Mouse (Mus musculus): ENCODE data around the gene Sar1b. TPM values are rescaled to one million over a fixed set of nuclear protein-coding genes. Genes with fewer than 3 reads are reported as not detected.

Sar1b gene
- polyA plus RNA-seq, 2 experiments, result 55.1 to 117 TPM

DNA sequence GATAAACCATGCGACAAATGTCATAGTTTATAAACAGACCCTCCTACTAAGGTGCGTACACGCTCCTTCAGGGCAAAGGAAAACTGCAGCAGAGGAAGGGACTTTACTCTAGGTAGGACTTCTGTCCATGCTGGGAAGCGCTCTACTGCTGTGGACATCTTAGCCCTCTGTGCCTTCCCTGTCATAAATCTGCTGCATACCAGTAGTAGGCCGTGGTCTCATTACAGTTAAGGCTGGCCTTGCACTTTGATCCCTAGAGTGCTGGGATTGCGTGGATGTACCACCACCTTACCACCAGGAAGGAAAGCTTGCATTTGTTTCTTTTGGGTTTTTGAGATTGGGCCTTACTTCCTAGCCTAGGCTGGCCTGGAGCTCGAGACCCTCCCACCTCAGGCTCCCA is 27.2 kb downstream of the Sar1b start:
- H3K27ac ChIP-seq (replicated peaks; ENCODE audit: low read depth, low read length), result no peak overlapping the region
- H3K36me3 ChIP-seq (ENCODE audit: control insufficient read depth, insufficient read depth, low read length), result peaks cover 66% of the 10 kb centered on the region
- H3K27me3 ChIP-seq (ENCODE audit: control insufficient read depth, insufficient read depth, low read length), result no peaks in the 10 kb centered on the region
- no peak overlapping the region for H3K9ac ChIP-seq (ENCODE audit: low read depth, low read length, severe bottlenecking)
- ATAC-seq (ENCODE audit: low FRiP score, low read depth) (no peak), DNase-seq (ENCODE audit: low spot score) (no peak)
- no peak overlapping the region for H3K4me3 ChIP-seq (replicated peaks; ENCODE audit: low read length)
- H3K4me2 ChIP-seq (replicated peaks; ENCODE audit: low read depth, low read length, severe bottlenecking), result no peak overlapping the region
- no peaks in the 10 kb centered on the region for H3K4me1 ChIP-seq (ENCODE audit: control insufficient read depth, insufficient read depth, low read length)
- 98% methylated on average over 7 of the region's 7 CpGs for WGBS
- H3K9me3 ChIP-seq (ENCODE audit: control insufficient read depth, low read length), result no peaks in the 10 kb centered on the region
- TF ChIP-seq POLR2A (IDR thresholded peaks at IDR 0.05; ENCODE audit: borderline replicate concordance, extremely low read depth, insufficient read depth, insufficient read length), result no peak

- ATAC-seq (ENCODE audit: low FRiP score, low read depth) (no peak), DNase-seq (ENCODE audit: low spot score) (no peak)
These were observed 32.8 kb downstream of the Sar1b start for GRCm38 (mm10) chr11:51796272-51796671.

DNA sequence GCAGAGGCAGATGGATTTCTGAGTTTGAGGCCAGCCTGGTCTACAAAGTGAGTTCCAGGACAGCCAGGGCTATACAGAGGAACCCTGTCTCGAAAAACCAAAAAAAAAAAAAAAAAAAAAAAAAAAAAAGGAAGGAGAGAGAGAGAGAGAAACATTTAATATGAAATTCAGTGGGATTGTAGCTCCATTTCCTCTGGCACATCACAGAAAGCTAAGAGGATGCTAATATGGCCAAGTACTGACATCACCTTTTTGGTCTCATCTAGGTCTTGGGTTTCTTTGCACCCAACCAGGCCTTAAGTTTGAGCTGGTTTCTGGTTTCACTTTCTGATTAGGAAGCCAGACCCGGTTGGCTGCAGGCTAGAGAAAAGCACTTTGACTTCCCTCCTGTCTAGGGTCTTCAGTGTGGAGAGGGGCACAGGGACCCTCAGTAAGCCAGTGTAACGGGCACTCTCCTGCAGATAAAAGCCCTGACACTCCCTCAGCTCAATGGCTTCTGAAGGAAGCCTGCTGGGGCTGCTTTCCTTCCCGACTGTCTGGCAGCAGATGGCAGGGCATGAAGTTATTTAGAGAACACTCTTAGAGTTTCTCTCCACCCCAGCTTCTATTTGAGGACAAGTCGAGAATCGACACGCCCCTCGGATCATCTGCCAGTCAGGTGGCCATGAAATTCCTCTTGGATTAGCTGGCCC is 37.3 kb downstream of the Sar1b start:
- ATAC-seq (ENCODE audit: low FRiP score, low read depth) (no peak), DNase-seq (ENCODE audit: low spot score) (no peak)
- Histone ChIP-seq H3K27ac (replicated peaks; ENCODE audit: low read depth, low read length) (no peak overlapping the region), H3K27me3 (ENCODE audit: control insufficient read depth, insufficient read depth, low read length) (no peaks in the 10 kb centered on the region), H3K4me3 (replicated peaks; ENCODE audit: low read length) (no peak overlapping the region), H3K4me2 (replicated peaks; ENCODE audit: low read depth, low read length, severe bottlenecking) (no peak overlapping the region), H3K9ac (ENCODE audit: low read depth, low read length, severe bottlenecking) (no peak overlapping the region), H3K4me1 (ENCODE audit: control insufficient read depth, insufficient read depth, low read length) (no peaks in the 10 kb centered on the region), H3K36me3 (ENCODE audit: control insufficient read depth, insufficient read depth, low read length) (no peaks in the 10 kb centered on the region), H3K9me3 (ENCODE audit: control insufficient read depth, low read length) (no peaks in the 10 kb centered on the region)
- TF ChIP-seq POLR2A (IDR thresholded peaks at IDR 0.05; ENCODE audit: borderline replicate concordance, extremely low read depth, insufficient read depth, insufficient read length), result no peak
- WGBS, result 30% methylated on average over 7 of the region's 8 CpGs

More at GRCm38 (mm10) chr11:51796272-51796671, 32.8 kb downstream of the Sar1b start:
- no peaks in the 10 kb centered on the region for H3K27me3 ChIP-seq (ENCODE audit: control insufficient read depth, insufficient read depth, low read length)
- H3K4me2 ChIP-seq (replicated peaks; ENCODE audit: low read depth, low read length, severe bottlenecking), result no peak overlapping the region
- no peak overlapping the region for H3K9ac ChIP-seq (ENCODE audit: low read depth, low read length, severe bottlenecking)
- no peaks in the 10 kb centered on the region for H3K4me1 ChIP-seq (ENCODE audit: control insufficient read depth, insufficient read depth, low read length)
- H3K4me3 ChIP-seq (replicated peaks; ENCODE audit: low read length), result no peak overlapping the region
- H3K36me3 ChIP-seq (ENCODE audit: control insufficient read depth, insufficient read depth, low read length), result peaks cover 14% of the 10 kb centered on the region
- H3K27ac ChIP-seq (replicated peaks; ENCODE audit: low read depth, low read length), result no peak overlapping the region
- H3K9me3 ChIP-seq (ENCODE audit: control insufficient read depth, low read length), result no peaks in the 10 kb centered on the region
- WGBS, result 76% methylated on average over 4 of the region's 4 CpGs
- TF ChIP-seq POLR2A (IDR thresholded peaks at IDR 0.05; ENCODE audit: borderline replicate concordance, extremely low read depth, insufficient read depth, insufficient read length), result no peak

DNA sequence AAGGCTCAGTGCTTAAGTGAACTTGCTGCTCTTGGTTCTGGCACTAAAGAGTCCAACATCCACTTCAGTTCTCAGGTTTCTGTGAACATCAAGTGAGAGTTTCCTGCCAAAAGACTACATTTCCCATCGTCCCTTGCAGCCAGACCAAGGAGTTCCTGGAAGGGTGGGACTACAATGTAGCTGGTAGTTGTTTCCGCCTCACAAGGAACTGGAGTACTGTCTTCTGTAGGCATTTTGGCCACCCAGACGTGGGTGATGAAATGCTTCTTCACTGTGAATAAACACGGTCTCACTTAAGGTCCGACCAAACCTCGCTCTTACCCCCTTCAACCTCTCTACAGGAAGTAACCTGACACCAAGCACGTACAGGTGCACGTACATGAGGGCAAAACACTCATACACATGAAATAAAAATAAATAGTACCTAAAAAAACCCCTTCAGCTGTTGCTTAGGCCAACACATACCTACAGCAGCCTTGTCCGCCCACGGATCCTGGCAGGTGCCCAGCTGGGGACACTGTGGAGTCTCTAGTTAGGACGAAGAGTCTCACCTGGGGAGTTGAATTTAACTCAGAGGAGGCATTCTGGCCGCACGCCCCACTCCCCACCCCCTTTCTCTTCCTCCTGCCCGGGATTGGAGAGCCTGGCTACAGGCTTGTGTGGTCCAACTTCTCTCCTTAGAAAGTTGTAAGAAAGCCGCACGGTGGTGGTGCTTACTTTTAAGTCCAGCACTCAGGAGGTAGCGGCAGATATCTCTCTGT is 41.9 kb downstream of the Sar1b start:
- Histone ChIP-seq H3K4me3 (replicated peaks; ENCODE audit: low read length) (peak overlapping the region; percentile 40), H3K27ac (replicated peaks; ENCODE audit: low read depth, low read length) (no peak overlapping the region; the same call in 1 of the 2 replicates), H3K4me1 (ENCODE audit: control insufficient read depth, insufficient read depth, low read length) (0 out of 2 replicates have a peak, but pooled peaks cover 2% of the 10 kb centered on the region), H3K9ac (ENCODE audit: low read depth, low read length, severe bottlenecking) (peak overlapping the region; percentile 26), H3K4me2 (replicated peaks; ENCODE audit: low read depth, low read length, severe bottlenecking) (peak overlapping the region; percentile 57), H3K9me3 (ENCODE audit: control insufficient read depth, low read length) (no peaks in the 10 kb centered on the region), H3K27me3 (ENCODE audit: control insufficient read depth, insufficient read depth, low read length) (no peaks in the 10 kb centered on the region), H3K36me3 (ENCODE audit: control insufficient read depth, insufficient read depth, low read length) (no peaks in the 10 kb centered on the region)
- ATAC-seq (ENCODE audit: low FRiP score, low read depth), result peak; percentile 69
- peak; percentile 47; the same call in 1 of the 2 replicates for TF ChIP-seq POLR2A (IDR thresholded peaks at IDR 0.05; ENCODE audit: borderline replicate concordance, extremely low read depth, insufficient read depth, insufficient read length)
- WGBS, result 19% methylated on average over 17 of the region's 17 CpGs
- peak; percentile 89 for DNase-seq (ENCODE audit: low spot score)

DNA sequence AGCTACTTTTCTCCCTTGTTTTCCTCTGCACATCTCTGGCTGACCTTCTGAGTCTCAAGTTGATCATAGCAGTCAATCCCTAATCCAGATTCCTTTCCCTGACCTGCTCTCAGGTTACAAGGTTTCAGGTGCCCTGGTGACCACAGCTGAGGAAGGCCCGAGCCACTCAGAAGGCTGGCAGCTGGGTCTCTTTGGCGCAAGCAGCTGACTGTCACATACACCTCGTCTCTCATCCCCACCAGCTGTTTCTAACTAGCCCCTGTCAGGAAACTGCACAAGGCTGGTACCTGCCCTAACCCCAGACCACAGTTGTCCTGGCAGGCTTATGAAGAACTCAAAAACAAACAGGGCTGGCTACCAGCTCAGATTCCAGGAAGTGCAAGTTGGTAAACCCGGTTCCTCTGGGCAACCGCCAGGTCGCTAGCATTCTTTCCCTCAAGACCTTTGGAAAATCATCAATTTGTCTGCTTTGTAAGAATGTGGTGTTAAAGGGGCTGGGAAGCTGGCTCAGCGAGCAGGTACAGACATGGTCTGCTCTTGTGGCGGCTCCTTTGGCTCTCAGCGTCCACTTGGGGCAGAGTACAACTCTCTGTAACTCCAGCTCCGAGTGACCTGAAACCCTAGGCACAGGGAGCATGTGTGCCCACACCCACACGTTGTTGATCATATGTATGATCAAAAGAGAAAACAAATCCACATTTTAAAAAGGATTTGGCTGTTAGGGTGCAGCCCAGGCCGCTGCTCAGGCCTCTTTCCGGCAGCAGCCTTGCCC is 43.8 kb downstream of the Sar1b start:
- no peak overlapping the region for H3K27ac ChIP-seq (replicated peaks; ENCODE audit: low read depth, low read length)
- H3K36me3 ChIP-seq (ENCODE audit: control insufficient read depth, insufficient read depth, low read length), result no peaks in the 10 kb centered on the region
- no peak overlapping the region for H3K4me2 ChIP-seq (replicated peaks; ENCODE audit: low read depth, low read length, severe bottlenecking)
- H3K27me3 ChIP-seq (ENCODE audit: control insufficient read depth, insufficient read depth, low read length), result no peaks in the 10 kb centered on the region
- DNase-seq (ENCODE audit: low spot score) (no peak), ATAC-seq (ENCODE audit: low FRiP score, low read depth) (no peak)
- 35% methylated on average over 13 of the region's 13 CpGs for WGBS
- 0 out of 2 replicates have a peak, but pooled peaks cover 2% of the 10 kb centered on the region for H3K4me1 ChIP-seq (ENCODE audit: control insufficient read depth, insufficient read depth, low read length)
- no peak overlapping the region for H3K4me3 ChIP-seq (replicated peaks; ENCODE audit: low read length)
- TF ChIP-seq POLR2A (IDR thresholded peaks at IDR 0.05; ENCODE audit: borderline replicate concordance, extremely low read depth, insufficient read depth, insufficient read length), result no peak
- H3K9me3 ChIP-seq (ENCODE audit: control insufficient read depth, low read length), result no peaks in the 10 kb centered on the region
- H3K9ac ChIP-seq (ENCODE audit: low read depth, low read length, severe bottlenecking), result no peak overlapping the region

All from limb, embryonic 14.5 days (tissue).